Mouse (Mus musculus) limb, embryonic 10.5 days (tissue): ENCODE data around the gene Zfp462. TPM values are rescaled to one million over a fixed set of nuclear protein-coding genes. Genes with fewer than 3 reads are reported as not detected.
A peak's percentile ranks its signal among the peaks of the same experiment; 100 is the strongest.
"Not testable (repeated sequence)": the region's sequence is repeated elsewhere in the genome, so short reads cannot be mapped to it uniquely, and the experiment has no call there.

Experiments
- DNase-seq: peaks from one replicate; pipeline ENCODE4 v3.0.0-alpha.2; 2017; ENCODE audit warnings: low spot score
- H3K27ac ChIP-seq: fragments of 300-500 bp; sonication (generic); 2 replicates; pipeline ENCODE4 v1.5.1; 2016; ENCODE audit warnings: mild to moderate bottlenecking
- H3K27me3 ChIP-seq: fragments of 300-500 bp; sonication (generic); 2 replicates; pipeline ENCODE4 v1.6.1; 2016; ENCODE audit warnings: low read depth, mild to moderate bottlenecking; ENCODE audit not compliant: poor library complexity, severe bottlenecking
- H3K36me3 ChIP-seq: fragments of 300-500 bp; sonication (generic); 2 replicates; pipeline ENCODE4 v1.6.1; 2016; ENCODE audit warnings: mild to moderate bottlenecking, moderate library complexity
- H3K4me1 ChIP-seq: fragments of 300-500 bp; sonication (generic); 2 replicates; pipeline ENCODE4 v1.6.1; 2016
- H3K4me3 ChIP-seq: fragments of 300-500 bp; sonication (generic); 2 replicates; pipeline ENCODE4 v1.5.1; 2016; ENCODE audit warnings: mild to moderate bottlenecking, moderate library complexity
- H3K9me3 ChIP-seq: fragments of 300-500 bp; sonication (generic); replicated peaks from 2 replicates; pipeline ENCODE4 v1.6.1; 2016; ENCODE audit warnings: mild to moderate bottlenecking
- WGBS: fragments of 180-500 bp; shearing (Covaris S2); methylation state at CpG from one replicate; pipeline ENCODE4 v1.1.7; 2016; 5-methylcytosine and 5-hydroxymethylcytosine counted together
- polyA plus RNA-seq: library from polyadenylated mRNA; unstranded; fragments of >200 nt; fragmentation: Nextera tagmentation; extraction: Ambion mirVana; gene quantifications from 2 replicates; pipeline ENCODE4 v1.2.1, GENCODE M21; 2016

Zfp462 gene
- polyA plus RNA-seq, result 9.8 and 10.3 TPM in 2 replicates

DNA sequence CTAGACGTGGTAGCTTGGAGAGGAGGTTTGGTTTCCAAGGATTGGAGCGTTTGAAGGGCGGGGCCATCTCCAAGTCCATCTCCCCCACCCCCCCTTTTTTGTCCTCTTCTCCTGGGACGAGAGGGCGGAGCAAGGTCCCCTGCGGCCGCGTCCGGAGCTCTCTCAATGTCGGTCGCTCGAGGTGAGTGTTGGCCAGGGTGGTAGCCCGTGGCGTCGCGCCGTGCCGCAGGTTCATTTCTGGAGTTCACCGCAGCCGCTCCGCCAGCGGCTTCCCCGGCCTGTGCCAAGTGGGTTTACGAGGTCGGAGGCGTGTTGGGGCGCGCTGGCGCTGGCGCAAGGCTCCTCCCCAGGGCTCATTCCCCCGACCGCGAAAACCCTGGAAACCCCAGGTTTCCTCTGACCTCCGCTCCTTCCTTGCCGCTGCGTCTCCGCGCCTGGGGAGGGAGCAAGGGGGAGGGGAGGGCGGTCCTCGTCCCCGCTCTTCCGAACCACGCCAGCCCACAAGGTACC is at the start of gene Zfp462:
Gene Zfp462, plus strand, starts transcription at position 128 of the 510 bp plus-strand sequence.
- Histone ChIP-seq H3K4me3 (peak within 1 kb of the TSS; percentile 69), H3K36me3 (no peaks in the 10 kb centered on the region), H3K4me1 (peaks cover 13% of the 10 kb centered on the region), H3K27me3 (no peaks in the 10 kb centered on the region), H3K9me3 (no peaks in the 10 kb centered on the region), H3K27ac (peak within 1 kb of the TSS; percentile 95)
- WGBS, result under 1% methylated on average over 43 of the region's 43 CpGs
- DNase-seq, result peak; percentile 81

DNA sequence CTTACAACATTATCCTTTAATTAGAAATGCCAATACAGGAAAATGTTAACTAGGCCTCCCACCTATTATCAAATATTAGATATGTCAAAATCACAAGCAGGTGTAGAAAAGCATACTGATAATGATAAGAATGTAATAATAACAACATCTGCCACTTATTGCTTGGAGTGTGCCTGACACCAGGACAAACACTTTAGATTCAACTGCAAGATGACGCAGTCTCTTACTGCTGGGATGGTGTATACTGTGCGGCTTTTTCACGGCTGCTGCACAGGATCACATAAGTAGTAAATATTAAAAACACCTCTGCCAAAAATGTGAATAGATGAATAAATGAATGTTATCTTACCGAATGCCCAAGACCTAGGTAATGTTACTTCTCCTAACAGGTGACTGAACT is 48.8 kb upstream of the Zfp462 start:
- H3K4me1 ChIP-seq, result no peaks in the 10 kb centered on the region
- H3K27ac ChIP-seq, result no peak overlapping the region
- DNase-seq, result no peak
- no peaks in the 10 kb centered on the region for H3K9me3 ChIP-seq
- H3K27me3 ChIP-seq, result no peaks in the 10 kb centered on the region
- no peak overlapping the region for H3K4me3 ChIP-seq
- 93% methylated on average over 4 of the region's 4 CpGs for WGBS
- H3K36me3 ChIP-seq, result no peaks in the 10 kb centered on the region

DNA sequence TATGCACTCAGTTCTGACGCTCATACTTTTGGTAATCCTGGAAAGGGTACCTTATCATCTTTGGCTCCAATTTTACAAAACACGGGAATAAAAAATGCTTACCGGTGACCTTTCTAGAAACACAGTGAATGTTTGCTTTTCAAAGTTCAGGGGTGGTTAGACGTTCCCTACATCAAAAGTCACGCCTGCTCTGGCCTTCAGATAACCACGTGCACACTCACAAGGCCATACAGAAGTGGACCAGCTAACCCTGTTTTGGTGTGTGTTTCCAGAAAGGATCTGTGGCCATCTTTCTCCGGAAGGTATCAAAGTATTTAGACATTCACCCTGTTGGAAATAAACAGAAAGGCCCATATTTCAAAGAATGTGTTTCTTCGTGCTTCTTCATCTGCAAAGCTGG is 40.2 kb upstream of the Zfp462 start:
- no peak overlapping the region for H3K4me3 ChIP-seq
- 81% methylated on average over 8 of the region's 8 CpGs for WGBS
- H3K4me1 ChIP-seq, result peaks cover 7% of the 10 kb centered on the region; the same call in 1 of the 2 replicates
- H3K27ac ChIP-seq, result no peak overlapping the region
- H3K9me3 ChIP-seq, result no peaks in the 10 kb centered on the region
- H3K27me3 ChIP-seq, result no peaks in the 10 kb centered on the region
- DNase-seq, result no peak
- no peaks in the 10 kb centered on the region for H3K36me3 ChIP-seq

DNA sequence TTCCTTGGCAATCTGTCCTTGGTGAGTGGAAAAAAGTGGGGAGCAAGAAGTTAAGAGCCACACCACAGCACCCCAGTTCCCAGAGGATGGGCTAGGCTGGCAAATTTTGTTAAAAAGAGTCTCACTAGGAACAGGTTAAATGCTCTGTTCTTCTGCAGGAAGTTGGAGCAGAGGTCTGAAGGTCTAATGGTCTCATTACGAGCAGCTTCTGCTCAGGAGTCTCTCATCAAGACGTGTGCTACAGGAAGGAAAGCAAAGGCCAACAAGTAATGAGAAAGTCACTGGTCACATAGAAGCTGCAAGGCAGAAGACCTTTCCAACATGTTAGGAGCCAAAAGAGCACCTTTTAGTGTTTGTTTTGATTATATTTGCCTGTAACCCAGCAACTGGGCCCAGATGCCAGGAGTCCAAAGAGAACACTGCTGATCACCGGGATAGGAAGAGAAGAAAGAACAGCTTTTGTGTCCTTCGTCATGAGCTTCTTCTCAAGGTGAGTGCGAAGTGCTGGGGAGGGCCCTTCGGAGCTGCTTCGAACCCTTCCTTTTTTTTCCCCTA is 39.4 kb upstream of the Zfp462 start:
- Histone ChIP-seq H3K4me3 (no peak overlapping the region), H3K27me3 (no peaks in the 10 kb centered on the region), H3K27ac (no peak overlapping the region), H3K4me1 (peaks cover 7% of the 10 kb centered on the region; the same call in 1 of the 2 replicates), H3K36me3 (no peaks in the 10 kb centered on the region), H3K9me3 (no peaks in the 10 kb centered on the region)
- no peak for DNase-seq
- 81% methylated on average over 7 of the region's 7 CpGs for WGBS

DNA sequence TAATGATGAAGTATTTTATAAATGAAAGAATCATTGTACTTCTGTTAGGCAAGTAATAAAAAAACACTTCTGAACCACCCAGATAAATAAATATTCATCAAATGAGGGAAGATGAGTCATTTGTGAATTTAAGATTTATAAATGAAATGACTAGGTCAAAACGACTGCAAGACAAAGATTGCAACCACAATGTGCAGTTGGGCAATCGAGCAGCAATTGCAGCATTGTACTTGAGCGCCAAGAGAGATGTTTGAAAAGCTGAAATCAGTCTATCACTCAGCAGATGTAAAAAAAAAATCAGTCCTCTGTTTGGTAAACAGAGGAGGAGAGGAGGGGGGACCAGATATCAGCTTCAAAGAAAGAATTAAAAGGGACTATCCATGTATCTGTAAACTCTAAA is 34.5 kb upstream of the Zfp462 start:
- Histone ChIP-seq H3K36me3 (no peaks in the 10 kb centered on the region), H3K4me1 (peaks cover 1% of the 10 kb centered on the region; the same call in 1 of the 2 replicates), H3K4me3 (no peak overlapping the region), H3K27me3 (no peaks in the 10 kb centered on the region), H3K27ac (no peak overlapping the region), H3K9me3 (no peaks in the 10 kb centered on the region)
- 90% methylated on average over 3 of the region's 3 CpGs for WGBS
- no peak for DNase-seq

DNA sequence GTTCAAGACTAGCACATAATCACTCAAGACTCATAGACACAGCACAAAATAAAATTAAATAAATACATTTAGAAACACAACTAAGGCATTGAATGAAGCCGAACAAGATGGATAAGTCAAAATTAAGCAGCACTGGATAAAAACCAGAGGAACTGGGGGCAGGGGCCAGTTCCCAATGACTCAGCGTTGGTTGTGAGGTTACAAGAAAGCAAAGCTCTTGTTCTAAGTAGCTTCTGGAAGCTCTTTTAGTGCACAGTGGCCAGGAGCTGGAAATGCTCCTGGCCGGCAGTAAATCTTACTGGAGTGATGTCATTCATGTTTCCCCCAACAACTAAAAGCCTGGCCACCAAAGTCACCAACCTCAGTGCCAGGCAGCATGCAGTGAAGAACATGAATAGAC is 26.6 kb upstream of the Zfp462 start:
- H3K36me3 ChIP-seq, result no peaks in the 10 kb centered on the region
- no peaks in the 10 kb centered on the region for H3K9me3 ChIP-seq
- H3K27ac ChIP-seq, result no peak overlapping the region
- no peaks in the 10 kb centered on the region for H3K27me3 ChIP-seq
- H3K4me3 ChIP-seq, result no peak overlapping the region
- DNase-seq, result no peak
- H3K4me1 ChIP-seq, result no peaks in the 10 kb centered on the region
- 83% methylated on average over 3 of the region's 3 CpGs for WGBS

DNA sequence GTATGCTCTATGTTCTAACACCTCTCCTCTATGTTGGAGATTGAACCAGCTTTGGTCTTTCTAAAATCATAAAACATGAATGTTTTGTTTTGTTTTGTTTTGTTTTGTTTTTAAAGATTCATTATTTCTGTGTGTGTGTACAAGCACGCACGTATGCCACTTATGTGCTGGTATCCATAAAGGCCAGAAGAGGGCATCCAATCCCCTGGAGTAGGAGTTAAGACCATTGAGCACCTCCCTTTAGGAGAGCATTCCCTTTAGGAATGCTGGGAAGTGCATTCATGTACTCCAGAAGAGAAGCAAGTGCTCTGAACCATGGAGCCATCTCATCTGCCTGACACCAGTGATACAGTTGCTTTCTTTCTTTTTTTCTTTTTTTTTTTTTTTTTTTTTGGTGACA is 21.5 kb upstream of the Zfp462 start:
- WGBS, result 95% methylated on average over 2 of the region's 2 CpGs
- no peak for DNase-seq
- H3K36me3 ChIP-seq, result no peaks in the 10 kb centered on the region
- no peaks in the 10 kb centered on the region for H3K27me3 ChIP-seq
- H3K4me1 ChIP-seq, result no peaks in the 10 kb centered on the region
- H3K27ac ChIP-seq, result no peak overlapping the region
- H3K4me3 ChIP-seq, result no peak overlapping the region
- H3K9me3 ChIP-seq, result no peaks in the 10 kb centered on the region

DNA sequence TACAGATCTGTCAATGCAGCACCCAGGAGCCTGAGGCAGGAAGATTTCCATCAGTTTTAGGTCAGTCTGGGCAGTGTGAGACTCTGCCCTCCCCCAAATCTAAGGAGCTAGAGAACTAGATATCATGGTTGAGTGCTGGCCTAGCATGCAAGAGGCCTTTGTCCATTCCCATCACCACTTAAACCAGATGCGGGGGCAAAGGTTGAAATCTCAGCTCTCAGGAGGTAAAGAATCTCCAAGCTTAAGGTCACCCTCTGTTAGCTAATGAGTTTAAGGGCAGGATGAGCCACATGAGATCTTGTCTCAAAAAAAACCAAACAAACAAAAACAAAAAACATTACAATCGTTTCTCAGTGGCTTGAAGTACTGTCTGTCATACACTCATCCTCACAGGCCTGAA is 20.5 kb upstream of the Zfp462 start:
- Histone ChIP-seq H3K27ac (no peak overlapping the region), H3K36me3 (no peaks in the 10 kb centered on the region), H3K4me3 (no peak overlapping the region), H3K9me3 (no peaks in the 10 kb centered on the region), H3K4me1 (no peaks in the 10 kb centered on the region), H3K27me3 (no peaks in the 10 kb centered on the region)
- DNase-seq, result no peak
- WGBS, result 83% methylated on average over 2 of the region's 2 CpGs

DNA sequence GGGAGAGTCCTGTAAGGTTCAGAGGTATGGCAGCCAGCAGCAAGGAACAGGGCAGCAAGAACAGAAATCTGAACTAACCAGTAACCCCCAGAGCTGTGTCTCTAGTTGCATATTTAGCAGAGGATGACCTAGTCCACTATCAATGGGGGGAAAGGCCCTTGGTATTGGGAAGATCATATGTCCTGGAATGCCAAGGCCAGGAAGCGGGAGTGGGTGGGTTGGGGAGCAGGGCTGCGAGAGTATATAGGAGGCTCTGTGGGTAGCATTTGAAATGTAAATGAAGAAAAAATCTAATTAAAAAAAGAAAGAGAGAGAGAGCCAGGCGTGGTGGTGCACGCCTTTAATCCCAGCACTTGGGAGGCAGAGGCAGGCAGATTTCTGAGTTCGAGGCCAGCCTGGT is 18.4 kb upstream of the Zfp462 start:
- H3K9me3 ChIP-seq, H3K4me3 ChIP-seq, H3K4me1 ChIP-seq, H3K27ac ChIP-seq, H3K27me3 ChIP-seq, DNase-seq, H3K36me3 ChIP-seq: not testable (repeated sequence)
- WGBS, result 94% methylated on average over 5 of the region's 5 CpGs

DNA sequence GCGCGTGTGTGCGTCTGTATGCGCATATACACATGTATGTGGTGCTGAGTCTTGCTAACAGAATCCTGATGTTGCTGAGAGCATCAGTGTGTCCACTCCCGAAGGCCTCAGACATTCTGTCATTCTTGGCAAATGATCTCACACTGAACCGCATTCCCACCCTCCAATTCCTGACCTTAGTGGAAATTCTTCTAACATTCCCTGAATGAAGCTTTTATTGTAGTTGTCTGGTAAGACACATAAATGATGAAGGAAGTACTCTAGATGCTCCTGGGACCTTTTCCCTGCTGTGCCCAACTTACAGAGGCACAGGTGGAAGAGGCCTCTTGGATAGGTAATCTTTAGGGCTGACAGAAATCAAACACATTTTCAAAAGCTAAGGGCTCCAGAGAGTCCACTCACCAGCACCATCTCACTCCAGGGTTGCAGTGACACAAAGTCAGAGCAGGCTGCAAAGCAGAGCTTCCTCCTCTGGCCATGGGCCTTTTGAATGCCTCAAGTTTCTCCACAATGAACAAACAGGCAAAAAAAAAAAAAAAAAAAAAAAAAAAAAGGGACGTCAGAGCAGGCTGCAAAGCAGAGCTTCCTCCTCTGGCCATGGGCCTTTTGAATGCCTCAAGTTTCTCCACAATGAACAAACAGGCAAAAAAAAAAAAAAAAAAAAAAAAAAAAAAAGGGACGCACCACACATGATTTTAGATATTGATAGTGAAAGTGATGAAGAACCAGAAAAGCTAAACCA is 17.4 kb upstream of the Zfp462 start:
- not testable (repeated sequence) for H3K9me3 ChIP-seq, H3K27ac ChIP-seq, DNase-seq, H3K4me1 ChIP-seq, H3K27me3 ChIP-seq, H3K4me3 ChIP-seq, H3K36me3 ChIP-seq
- WGBS, result 89% methylated on average over 8 of the region's 8 CpGs

DNA sequence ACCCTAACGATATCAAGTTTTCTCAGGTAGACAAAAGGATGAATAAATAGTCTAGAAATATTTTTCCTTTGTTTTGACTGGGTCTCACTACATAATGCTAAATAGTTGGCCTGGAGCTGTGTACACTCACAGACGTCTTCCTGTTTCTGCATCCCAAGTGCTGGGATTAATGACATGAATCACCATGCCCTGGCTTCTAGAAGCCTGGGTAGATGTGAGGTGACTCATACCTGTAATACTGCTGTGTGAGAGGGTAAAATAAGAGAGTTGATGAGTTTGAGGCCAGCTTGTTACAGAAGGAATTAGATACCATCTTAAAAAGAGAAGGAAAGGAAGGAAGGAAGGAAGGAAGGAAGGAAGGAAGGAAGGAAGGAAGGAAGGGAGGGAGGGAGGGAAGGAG is 15.2 kb upstream of the Zfp462 start:
- H3K9me3 ChIP-seq, result no peaks in the 10 kb centered on the region
- no peak overlapping the region for H3K27ac ChIP-seq
- no peaks in the 10 kb centered on the region for H3K36me3 ChIP-seq
- no peaks in the 10 kb centered on the region for H3K27me3 ChIP-seq
- H3K4me1 ChIP-seq, result no peaks in the 10 kb centered on the region
- H3K4me3 ChIP-seq, result no peak overlapping the region
- WGBS, result 75% methylated on average over 2 of the region's 2 CpGs
- no peak for DNase-seq

DNA sequence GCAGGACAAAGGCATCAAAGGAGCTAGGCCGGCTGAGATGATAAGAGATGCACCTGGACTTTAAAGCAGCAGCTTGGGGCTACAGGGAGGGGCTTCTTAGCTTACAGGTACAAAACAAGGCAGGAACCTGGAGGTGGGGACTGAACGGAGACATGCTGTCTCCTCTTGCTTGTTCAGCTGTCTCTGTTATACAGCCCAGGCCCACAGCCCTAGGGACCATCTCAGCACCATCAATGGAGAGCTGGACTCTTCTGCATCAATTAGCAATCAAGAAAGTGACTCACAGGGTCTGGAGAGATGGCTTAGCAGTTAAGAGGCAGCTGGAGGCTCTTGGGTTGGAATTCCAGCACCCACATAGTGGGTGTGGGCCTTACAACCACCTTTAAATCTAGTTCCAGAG is 12.2 kb upstream of the Zfp462 start:
- H3K36me3 ChIP-seq, result no peaks in the 10 kb centered on the region
- no peak overlapping the region for H3K4me3 ChIP-seq
- 20% methylated on average over 2 of the region's 2 CpGs for WGBS
- H3K9me3 ChIP-seq, result no peaks in the 10 kb centered on the region
- no peaks in the 10 kb centered on the region for H3K27me3 ChIP-seq
- no peak overlapping the region for H3K27ac ChIP-seq
- DNase-seq, result no peak
- no peaks in the 10 kb centered on the region for H3K4me1 ChIP-seq

DNA sequence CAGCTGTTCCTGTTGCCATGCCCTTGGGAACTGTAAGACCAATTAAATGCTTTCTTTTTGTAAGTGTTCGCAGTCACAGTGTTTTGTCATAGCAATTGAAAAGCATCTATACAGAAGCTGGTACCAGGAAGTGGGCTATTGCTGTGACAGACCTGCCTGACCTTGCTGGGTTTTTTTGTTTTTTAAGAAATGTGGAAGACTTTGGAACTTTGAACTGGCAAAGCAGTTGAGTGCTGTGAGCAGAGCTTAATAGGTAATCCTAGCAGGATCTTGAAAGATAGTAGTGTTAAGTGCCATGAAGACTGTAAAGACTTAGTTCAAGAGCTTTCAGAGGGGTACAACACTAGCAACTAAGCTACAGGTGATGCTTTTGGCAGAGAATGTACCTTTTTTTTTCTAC is 7.7 kb upstream of the Zfp462 start:
- DNase-seq, result no peak
- no peaks in the 10 kb centered on the region for H3K9me3 ChIP-seq
- no peak overlapping the region for H3K27ac ChIP-seq
- WGBS, result 95% methylated on average over 1 of the region's 1 CpGs
- H3K4me1 ChIP-seq, result no peaks in the 10 kb centered on the region
- H3K36me3 ChIP-seq, result no peaks in the 10 kb centered on the region
- H3K4me3 ChIP-seq, result no peak overlapping the region
- H3K27me3 ChIP-seq, result no peaks in the 10 kb centered on the region
